8 mouse cellular contexts compared by ENCODE assay signal in the genomic region with DNA sequence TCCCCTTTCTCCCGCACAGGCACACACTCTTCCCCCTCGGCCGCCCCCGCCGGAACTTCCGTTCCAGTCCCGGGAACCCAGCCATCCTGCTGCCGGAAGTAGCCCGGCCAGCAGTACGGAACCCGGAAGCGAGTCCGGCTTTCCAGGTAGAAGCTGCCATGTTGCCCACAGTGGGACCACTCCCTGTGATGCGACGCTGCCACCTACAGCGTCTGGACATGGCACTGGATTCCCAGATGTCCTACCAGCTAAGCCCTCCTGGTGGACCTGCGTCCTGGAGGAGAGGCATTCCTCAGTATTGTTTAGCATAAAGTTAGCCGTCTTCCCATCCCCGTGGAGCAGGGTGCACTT. TPM values are rescaled to one million over a fixed set of nuclear protein-coding genes. Genes with fewer than 3 reads are reported as not detected.
DNase-seq lines count a peak whose midpoint lies in the region; ATAC-seq lines count a peak whose summit lies in the region.

A gene (minus strand): TSS at position 71 of the 351 bp plus-strand sequence.

- H3K9me3 ChIP-seq in hindbrain, embryonic 11.5 days (ENCODE audit: control insufficient read depth, low read length), result no peaks in the 10 kb centered on the region

- peak within 1 kb of the TSS; percentile 39; the same call in 1 of the 2 replicates for H3K27ac ChIP-seq in hindbrain, embryonic 11.5 days (ENCODE audit: low read depth, low read length)

- peak within 1 kb of the TSS; percentile 92 for H3K9ac ChIP-seq in hindbrain, embryonic 11.5 days (ENCODE audit: low read depth, low read length)

- ATAC-seq in hindbrain, embryonic 11.5 days (ENCODE audit: low FRiP score), result peak; percentile 78

- DNase-seq in MN1 (ENCODE audit: low spot score), result peak; percentile 84
- DNase-seq in cerebellum, adult 9-11 months, result peak; percentile 91
- peak; percentile 81 to 85 for DNase-seq in frontal cortex, postnatal 10 days (ENCODE audit: low spot score in 2 of 2)
- peak; percentile 83 for DNase-seq in hindbrain, embryonic 11.5 days (ENCODE audit: low spot score)
- peak; percentile 76 to 82 for DNase-seq in layer of hippocampus, postnatal 25 days (ENCODE audit: extremely low spot score in 1 of 2, low spot score in 1 of 2)
- peak; percentile 91 for DNase-seq in lung, postnatal 14 days
- DNase-seq in retina, adult 2 months (ENCODE audit: low read depth, low spot score), result peak; percentile 71
- peak; percentile 76 to 83 for DNase-seq in thymus, postnatal 36 days

- 2% methylated on average over 18 of the region's 19 CpGs for WGBS in hindbrain, embryonic 11.5 days

- peaks cover 4% of the 10 kb centered on the region; the same call in 1 of the 2 replicates for H3K4me1 ChIP-seq in hindbrain, embryonic 11.5 days (replicated peaks; ENCODE audit: control insufficient read depth, insufficient read depth, low read length)

- H3K4me2 ChIP-seq in hindbrain, embryonic 11.5 days (replicated peaks; ENCODE audit: low read depth, low read length), result peak within 1 kb of the TSS; percentile 96

- peak within 1 kb of the TSS; percentile 96 for H3K4me3 ChIP-seq in hindbrain, embryonic 11.5 days (ENCODE audit: low read depth, low read length)

- no peaks in the 10 kb centered on the region for H3K27me3 ChIP-seq in hindbrain, embryonic 11.5 days (ENCODE audit: control insufficient read depth, insufficient read depth, low read length)

- peaks cover 24% of the 10 kb centered on the region for H3K36me3 ChIP-seq in hindbrain, embryonic 11.5 days (ENCODE audit: control insufficient read depth, insufficient read depth, low read length)

RNA-seq across cellular contexts. Expression of the gene that starts here (rescaled TPM):
- polyA plus RNA-seq in hindbrain, embryonic 11.5 days (2014; fragmentation: Nextera tagmentation; extraction: Ambion mirVana), result 143 and 150 TPM in 2 replicates
- total RNA-seq in layer of hippocampus, postnatal 25 days (2021), result 100 to 1,000 TPM in 1 of 2 experiments, 10 to 100 TPM in 1; 94.7 to 110 TPM

Comparison
In these comparisons a context has a peak if more than half of its experiments do, and no peak if none do; other contexts are left out.
1. Peak in every context shown above with its lines: DNase-seq, ATAC-seq, H3K4me3 ChIP-seq and H3K27ac ChIP-seq.